Mouse (Mus musculus) naive thymus-derived CD4-positive, alpha-beta T cell, adult 2 months (primary cell): ENCODE results near the gene Plcg2.
A peak's percentile ranks its signal among the peaks of the same experiment; 100 is the strongest.

ENCODE experiments used
- DNase-seq: peaks from one replicate; pipeline ENCODE4 v3.0.0-alpha.2; 2011; ENCODE audit warnings: low read depth

Plcg2 gene

DNA sequence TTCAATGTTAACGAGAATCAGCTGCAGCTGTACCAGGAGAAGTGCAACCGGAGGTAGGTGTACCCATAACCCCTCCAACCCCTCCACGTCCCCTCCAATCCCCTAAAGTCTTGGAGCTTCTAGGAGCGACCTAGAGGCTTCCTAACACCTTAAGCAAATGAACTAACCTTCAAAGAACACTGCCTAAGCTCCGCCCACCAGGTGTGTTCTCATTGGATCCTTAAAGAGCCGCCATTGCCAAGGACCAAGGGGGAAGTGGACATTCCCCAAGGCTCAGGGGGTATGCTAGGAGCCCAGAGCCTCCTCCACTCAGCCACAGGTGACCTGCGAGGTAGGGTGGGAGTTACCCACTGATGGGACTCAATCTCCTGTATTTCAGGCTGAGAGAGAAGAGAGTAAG, 136.3 kb downstream of the Plcg2 start:
- DNase-seq, result no peak

DNA sequence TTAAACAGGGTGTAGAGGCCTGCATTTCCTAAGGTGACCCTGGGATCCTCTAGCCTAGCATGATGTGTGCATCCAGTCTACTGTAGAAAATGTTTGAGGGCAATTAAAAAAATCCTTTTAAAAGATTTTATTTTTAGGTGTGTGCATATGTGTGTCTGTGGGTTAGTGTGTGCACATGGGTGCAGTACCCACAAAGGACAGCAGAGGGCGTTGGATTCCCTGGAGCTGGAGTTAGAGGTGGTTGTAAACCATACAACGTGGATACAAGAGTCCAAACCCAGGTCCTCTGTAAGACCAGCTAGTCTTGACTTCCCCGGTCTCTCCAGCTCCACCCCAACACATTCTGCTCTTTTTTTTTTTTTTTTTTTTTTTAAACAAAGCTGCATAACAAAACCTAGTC, 139.4 kb downstream of the Plcg2 start:
- no peak for DNase-seq

- no peak for DNase-seq
Measured at GRCm38 (mm10) chr8:117639631-117640030, 141.5 kb downstream of the Plcg2 start.

DNA sequence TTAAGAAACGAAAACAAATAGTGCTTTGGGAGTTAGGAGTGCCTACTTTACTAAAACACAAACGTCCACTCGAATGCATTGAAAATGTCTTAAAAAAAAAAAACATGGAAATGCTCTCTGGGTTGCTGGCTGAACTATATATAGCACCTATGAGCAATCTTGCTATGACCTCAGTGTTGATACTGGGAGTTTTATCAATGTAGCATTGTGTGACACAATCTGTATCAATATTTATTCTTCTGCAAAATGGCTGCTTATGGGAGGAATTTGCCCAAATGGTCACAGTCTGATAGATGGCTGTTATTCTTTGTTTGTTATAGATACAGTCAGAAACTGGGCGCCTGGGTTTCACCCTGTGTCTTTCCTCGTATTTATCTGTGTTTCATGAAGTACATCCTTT, 147.4 kb downstream of the Plcg2 start:
- DNase-seq, result no peak

DNA sequence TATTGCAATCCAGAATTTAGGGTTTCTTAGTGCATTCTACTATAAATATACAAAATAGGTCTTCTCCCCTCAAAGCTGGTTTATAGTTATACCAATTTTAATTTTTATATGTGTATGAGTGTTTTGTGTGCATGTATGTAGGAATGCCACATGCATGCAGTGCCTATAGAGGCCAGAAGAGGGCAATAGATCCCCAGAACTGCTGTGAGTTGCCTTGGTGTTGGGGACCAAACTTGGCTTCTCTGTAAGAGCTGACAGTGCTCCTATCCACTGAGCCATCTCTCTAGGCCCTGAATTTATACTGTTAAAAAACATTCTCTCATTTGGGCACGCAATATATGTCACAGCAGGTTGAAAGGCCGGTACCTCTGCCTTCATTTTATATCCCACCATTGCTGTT, 147.9 kb downstream of the Plcg2 start:
- peak; percentile 6 for DNase-seq

DNA sequence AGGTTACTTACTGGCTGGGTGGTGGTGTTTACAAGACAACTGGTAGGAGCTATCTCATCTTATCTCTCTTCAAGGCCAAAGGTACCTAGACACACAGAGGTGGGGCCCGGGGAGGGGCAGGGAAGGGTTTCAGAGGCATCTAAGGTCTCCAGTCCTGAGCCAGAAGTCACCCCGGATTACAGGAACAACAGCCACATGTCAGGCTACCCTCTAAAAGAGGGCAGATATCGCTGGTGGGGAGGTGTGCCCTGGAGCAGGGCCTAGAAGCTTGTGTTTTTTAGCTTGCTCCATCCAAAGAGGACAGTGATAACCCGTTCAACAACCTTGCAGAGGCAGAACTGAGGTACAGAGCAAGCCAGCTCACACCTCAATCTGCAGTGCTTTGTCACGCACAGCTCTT, 148.3 kb downstream of the Plcg2 start:
- DNase-seq, result no peak

DNA sequence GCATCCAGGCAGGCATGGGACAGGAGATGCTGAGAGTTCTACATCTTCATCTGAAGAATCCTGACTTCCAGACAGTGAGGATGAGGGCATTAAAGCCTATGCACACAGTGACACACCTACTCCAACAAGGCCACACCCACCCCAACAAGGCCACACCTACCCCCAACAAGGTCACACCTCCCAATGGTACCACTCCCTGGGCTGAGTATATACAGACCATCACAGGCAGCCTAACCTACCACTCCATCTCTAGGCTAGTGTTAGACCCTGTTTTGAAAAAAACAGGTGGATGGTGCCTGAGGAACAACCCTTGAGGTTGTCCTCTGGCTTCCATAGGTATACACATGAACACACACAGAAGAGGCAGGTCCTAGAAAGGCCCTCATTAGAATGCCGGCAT, 154.2 kb downstream of the Plcg2 start:
- DNase-seq, result no peak

DNA sequence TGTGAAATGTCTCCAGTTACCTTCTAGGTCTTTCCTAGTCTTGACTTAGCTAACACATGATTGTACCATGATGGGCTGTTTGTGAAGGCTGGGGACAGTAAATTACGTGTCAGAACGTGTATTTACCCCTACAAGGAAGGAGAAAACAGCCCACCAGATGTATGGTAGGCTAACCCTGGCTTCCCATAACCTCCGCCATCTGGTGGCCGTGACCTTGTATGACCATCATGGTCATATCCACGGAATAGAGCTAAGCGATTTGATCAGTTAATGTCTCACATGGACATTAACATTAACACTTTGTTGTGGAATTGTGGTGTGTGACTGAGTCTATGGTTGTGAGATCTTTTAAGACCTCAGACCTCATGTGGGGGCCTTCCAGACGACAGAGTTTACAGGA, 160.9 kb downstream of the Plcg2 start:
- no peak for DNase-seq

- no peak for DNase-seq
Measured at GRCm38 (mm10) chr8:117660358-117661031, 162.4 kb downstream of the Plcg2 start.

GRCm38 (mm10) chr8:117667349-117668124, 169.4 kb downstream of the Plcg2 start:
- no peak for DNase-seq

DNA sequence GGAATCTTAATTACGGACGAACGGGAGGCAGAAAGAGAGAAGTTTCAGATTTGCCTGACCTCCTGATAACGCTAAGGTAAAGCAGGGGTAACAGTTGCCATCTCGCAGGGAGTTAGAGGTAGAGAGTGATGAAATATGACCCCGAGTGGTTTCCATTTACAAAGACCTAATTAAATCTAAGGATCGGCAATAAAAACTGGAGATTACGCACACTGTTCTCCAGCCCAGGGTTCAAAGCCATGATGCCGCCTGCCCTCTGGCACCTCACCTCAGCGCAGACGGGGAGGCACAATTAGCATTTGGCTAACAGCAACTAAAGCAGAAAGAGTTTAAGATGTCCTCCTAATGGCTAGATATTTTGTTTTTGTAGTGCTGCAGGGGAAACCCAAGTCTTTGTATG, 172.4 kb downstream of the Plcg2 start:
- no peak for DNase-seq

DNA sequence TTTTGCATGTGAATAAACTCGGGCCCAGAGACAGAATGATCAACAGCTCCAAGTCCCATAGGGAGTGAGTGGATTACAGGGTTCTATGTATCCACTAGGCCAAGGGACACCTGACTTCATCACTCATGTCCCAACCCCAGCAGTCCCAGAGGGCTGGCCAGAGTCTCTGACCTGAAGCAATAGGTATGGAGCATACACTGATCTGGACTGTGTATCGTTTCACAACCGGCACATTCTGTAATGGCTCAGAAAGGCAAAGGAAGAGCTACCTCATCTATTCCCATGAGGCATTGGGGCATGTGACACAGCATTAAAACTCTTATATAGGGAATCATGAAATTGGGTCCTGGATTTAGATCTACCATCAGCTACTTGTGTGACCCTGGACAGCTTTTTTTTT, 174.5 kb downstream of the Plcg2 start:
- no peak for DNase-seq

GRCm38 (mm10) chr8:117673430-117673830, 175.3 kb downstream of the Plcg2 start, which contains the start of gene Sdr42e1:
TSS of gene Sdr42e1 (minus strand) at chr8:117673689.
- DNase-seq, result peak; percentile 69

GRCm38 (mm10) chr8:117675171-117675570, 177.1 kb downstream of the Plcg2 start:
- DNase-seq, result no peak

DNA sequence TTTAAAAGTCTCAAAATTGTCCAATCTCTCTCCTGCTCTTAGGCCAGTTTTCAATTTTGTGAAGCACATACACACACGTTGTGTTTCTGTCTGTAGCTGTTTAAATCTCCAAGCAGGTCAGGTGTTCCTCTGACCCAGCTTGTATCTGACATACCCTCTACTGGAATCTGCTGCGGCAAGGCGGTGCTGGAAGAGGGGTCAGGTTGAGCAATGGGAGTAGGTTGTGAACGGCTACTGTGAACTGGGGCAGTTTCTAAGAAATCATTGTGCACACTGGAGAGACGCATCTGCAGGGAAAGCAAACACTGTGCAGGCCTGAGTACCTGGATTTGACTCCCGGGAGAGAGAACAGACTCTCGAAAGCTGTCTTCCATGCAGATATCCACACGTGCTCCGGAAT, 178.4 kb downstream of the Plcg2 start:
- DNase-seq, result no peak

DNA sequence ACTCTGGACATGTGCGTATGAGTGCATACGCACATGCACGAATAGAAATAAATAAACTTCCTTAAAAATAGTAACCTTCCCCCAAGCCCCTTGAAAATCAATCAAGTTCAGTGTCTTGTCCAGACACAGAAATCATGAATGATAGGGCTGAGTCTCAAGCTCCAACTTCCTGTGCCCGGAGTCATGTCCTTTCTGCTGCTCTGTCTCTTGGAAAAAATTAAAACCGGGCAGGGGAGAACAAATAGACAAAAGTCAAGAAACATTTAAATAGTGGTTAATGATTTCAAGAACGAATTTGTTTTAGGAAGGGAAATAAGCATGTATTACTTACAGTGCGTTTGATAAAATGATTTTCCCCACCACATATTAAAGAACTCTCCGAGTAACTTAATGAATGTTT, 178.9 kb downstream of the Plcg2 start:
- no peak for DNase-seq

DNA sequence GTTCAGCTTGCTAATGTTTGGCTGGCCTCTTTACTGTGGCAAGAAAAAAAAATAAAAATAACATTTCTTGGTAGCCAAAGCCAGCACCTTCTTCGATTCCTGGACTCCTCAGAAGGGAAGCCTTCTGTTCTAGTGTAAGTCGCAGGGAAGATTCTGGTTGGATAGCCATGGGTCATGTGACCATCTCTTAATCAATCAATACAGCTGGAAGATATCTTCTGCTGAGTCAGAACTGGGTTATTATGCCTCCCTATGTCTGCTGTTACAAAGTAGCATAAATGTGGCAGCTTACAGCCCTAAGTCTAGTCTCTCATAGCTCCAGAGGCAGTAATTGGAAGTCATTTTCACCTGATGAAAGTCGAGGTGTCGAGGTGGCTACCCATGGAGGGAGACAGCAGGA, 180.6 kb downstream of the Plcg2 start:
- no peak for DNase-seq

- DNase-seq, result no peak
Measured at GRCm38 (mm10) chr8:117683925-117684472, 185.9 kb downstream of the Plcg2 start.

GRCm38 (mm10) chr8:117684504-117684903, 186.4 kb downstream of the Plcg2 start:
- DNase-seq, result no peak
